Mouse (Mus musculus) midbrain, embryonic 15.5 days (tissue): ENCODE measurements around the gene Gas8. TPM values are rescaled to one million over a fixed set of nuclear protein-coding genes. Genes with fewer than 3 reads are reported as not detected.

ENCODE experiments used
- ATAC-seq: fragments of 200-750 bp; cut with Nextera tagmentation; replicated peaks from 2 replicates; pipeline ENCODE4 v1.8.0; 2017; ENCODE audit warnings: moderate TSS enrichment
- H3K27ac ChIP-seq: fragments of 300-500 bp; sonication (generic); 2 replicates; pipeline ENCODE4 v1.5.1; 2015; ENCODE audit warnings: mild to moderate bottlenecking, inconsistent platforms
- H3K27me3 ChIP-seq: fragments of 300-500 bp; sonication (generic); replicated peaks from 2 replicates; pipeline ENCODE4 v1.6.1; 2015; ENCODE audit warnings: inconsistent platforms
- H3K36me3 ChIP-seq: fragments of 300-500 bp; sonication (generic); replicated peaks from 2 replicates; pipeline ENCODE4 v1.6.1; 2015; ENCODE audit warnings: inconsistent platforms
- H3K4me1 ChIP-seq: fragments of 300-500 bp; sonication (generic); 2 replicates; pipeline ENCODE4 v1.6.1; 2015; ENCODE audit warnings: inconsistent platforms
- H3K4me2 ChIP-seq: fragments of 300-500 bp; sonication (generic); 2 replicates; pipeline ENCODE4 v1.6.1; 2015; ENCODE audit warnings: inconsistent platforms, mild to moderate bottlenecking, moderate library complexity
- H3K4me3 ChIP-seq: fragments of 300-500 bp; sonication (generic); 2 replicates; pipeline ENCODE4 v1.5.1; 2015; ENCODE audit warnings: mild to moderate bottlenecking, inconsistent platforms
- H3K9ac ChIP-seq: fragments of 300-500 bp; sonication (generic); 2 replicates; pipeline ENCODE4 v1.6.1; 2015; ENCODE audit warnings: mild to moderate bottlenecking, inconsistent platforms
- H3K9me3 ChIP-seq: fragments of 300-500 bp; sonication (generic); 2 replicates; pipeline ENCODE4 v1.6.1; 2016; ENCODE audit warnings: inconsistent platforms
- WGBS: fragments of 180-500 bp; shearing (Covaris S2); methylation state at CpG from one replicate; pipeline ENCODE4 v1.1.7; 2015; ENCODE audit warnings: mixed read lengths; 5-methylcytosine and 5-hydroxymethylcytosine counted together
- polyA plus RNA-seq: library from polyadenylated mRNA; unstranded; fragments of >200 nt; fragmentation: Nextera tagmentation; extraction: Ambion mirVana; gene quantifications from 2 replicates; pipeline ENCODE4 v1.2.1, GENCODE M21; 2015

Gas8 gene
- polyA plus RNA-seq, 1 experiment from 2014 or later, result 44.4 TPM

DNA sequence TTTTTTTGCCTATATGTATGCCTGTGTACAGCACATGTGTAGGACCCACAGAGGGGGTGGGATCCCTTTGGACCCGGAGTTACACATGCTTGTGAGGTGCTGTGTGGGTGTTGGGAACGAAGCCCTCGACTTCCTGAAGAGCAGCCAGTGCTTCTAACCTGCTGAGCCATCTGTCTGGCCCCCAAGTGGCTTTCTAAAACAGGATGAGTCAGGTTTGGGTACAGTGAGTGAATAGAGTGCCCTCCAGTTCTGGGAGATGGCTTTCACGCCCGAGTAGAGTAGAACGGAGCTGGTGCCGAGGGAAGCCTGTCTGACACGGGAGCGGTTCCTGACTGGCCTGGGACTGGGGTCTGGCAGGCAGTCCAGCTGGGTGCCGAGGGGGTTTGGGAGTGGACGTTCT, 19.1 kb upstream of the Gas8 start:
- 94% methylated on average over 11 of the region's 11 CpGs for WGBS
- ATAC-seq, result no peak
- no peak overlapping the region for H3K4me2 ChIP-seq

DNA sequence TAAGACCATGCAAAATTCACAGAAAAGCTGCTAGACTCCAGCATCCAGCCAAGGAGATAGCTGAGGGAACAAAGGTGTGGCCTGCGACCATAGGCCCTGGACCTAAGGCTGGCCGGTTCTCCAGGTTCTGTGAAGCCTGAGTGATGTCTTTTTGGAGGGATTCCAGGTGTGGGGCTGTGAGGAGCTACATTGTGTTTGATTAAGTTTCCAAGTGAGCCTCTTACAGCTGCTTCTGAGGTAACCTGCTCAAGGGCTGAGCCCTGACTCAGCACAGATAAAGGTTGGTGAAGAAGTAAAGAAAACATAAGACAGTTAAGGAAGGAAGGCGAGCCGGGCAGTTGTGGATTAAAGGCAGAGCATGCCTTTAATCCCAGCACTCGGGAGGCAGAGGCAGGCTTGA, 16.4 kb upstream of the Gas8 start:
- Histone ChIP-seq H3K27ac (no peak overlapping the region), H3K4me1 (no peaks in the 10 kb centered on the region), H3K9ac (no peak overlapping the region), H3K9me3 (no peaks in the 10 kb centered on the region), H3K4me2 (no peak overlapping the region), H3K27me3 (no peaks in the 10 kb centered on the region), H3K4me3 (no peak overlapping the region), H3K36me3 (peaks cover 73% of the 10 kb centered on the region)
- ATAC-seq, result no peak
- WGBS, result 96% methylated on average over 5 of the region's 5 CpGs

More for the DNA sequence above, 19.1 kb upstream of the Gas8 start:
- Histone ChIP-seq H3K9ac (no peak overlapping the region), H3K36me3 (peaks cover 73% of the 10 kb centered on the region), H3K4me1 (no peaks in the 10 kb centered on the region), H3K9me3 (no peaks in the 10 kb centered on the region), H3K4me3 (no peak overlapping the region), H3K27me3 (no peaks in the 10 kb centered on the region), H3K27ac (no peak overlapping the region)

- Histone ChIP-seq H3K4me3 (no peak overlapping the region), H3K27ac (no peak overlapping the region), H3K4me1 (no peaks in the 10 kb centered on the region), H3K9ac (no peak overlapping the region), H3K9me3 (no peaks in the 10 kb centered on the region), H3K27me3 (no peaks in the 10 kb centered on the region), H3K4me2 (no peak overlapping the region), H3K36me3 (peaks cover 82% of the 10 kb centered on the region)
- 0 out of 2 replicates have a peak, but pooled peaks have one; percentile 10 for ATAC-seq
- 98% methylated on average over 6 of the region's 6 CpGs for WGBS
These were observed 14.7 kb upstream of the Gas8 start for GRCm38 (mm10) chr8:123503801-123504467.

GRCm38 (mm10) chr8:123504591-123505195, 13.9 kb upstream of the Gas8 start:
- Histone ChIP-seq H3K27ac (0 out of 2 replicates have a peak overlapping the region, but pooled peaks have one; percentile 11), H3K36me3 (peaks cover 86% of the 10 kb centered on the region), H3K9ac (no peak overlapping the region), H3K4me1 (no peaks in the 10 kb centered on the region), H3K4me3 (no peak overlapping the region), H3K4me2 (no peak overlapping the region), H3K27me3 (no peaks in the 10 kb centered on the region), H3K9me3 (no peaks in the 10 kb centered on the region)
- 0 out of 2 replicates have a peak, but pooled peaks have one; percentile 7 for ATAC-seq
- 90% methylated on average over 9 of the region's 9 CpGs for WGBS

- Histone ChIP-seq H3K4me1 (no peaks in the 10 kb centered on the region), H3K4me3 (no peak overlapping the region), H3K27me3 (no peaks in the 10 kb centered on the region), H3K4me2 (no peak overlapping the region), H3K27ac (no peak overlapping the region), H3K9me3 (no peaks in the 10 kb centered on the region), H3K9ac (no peak overlapping the region), H3K36me3 (peaks cover 83% of the 10 kb centered on the region)
- 81% methylated on average over 4 of the region's 4 CpGs for WGBS
- no peak for ATAC-seq
These were observed 13.4 kb upstream of the Gas8 start for GRCm38 (mm10) chr8:123505267-123505666.

- H3K27me3 ChIP-seq, result no peaks in the 10 kb centered on the region
- ATAC-seq, result no peak
- H3K36me3 ChIP-seq, result peaks cover 83% of the 10 kb centered on the region
- no peaks in the 10 kb centered on the region for H3K4me1 ChIP-seq
- no peaks in the 10 kb centered on the region for H3K9me3 ChIP-seq
- 83% methylated on average over 9 of the region's 9 CpGs for WGBS
- H3K27ac ChIP-seq, result no peak overlapping the region
- H3K4me3 ChIP-seq, result no peak overlapping the region
- no peak overlapping the region for H3K9ac ChIP-seq
- H3K4me2 ChIP-seq, result no peak overlapping the region
These were observed 12.9 kb upstream of the Gas8 start for GRCm38 (mm10) chr8:123505695-123506094.

GRCm38 (mm10) chr8:123507153-123507552, 11.5 kb upstream of the Gas8 start:
- 93% methylated on average over 5 of the region's 5 CpGs for WGBS
- ATAC-seq, result no peak
- H3K36me3 ChIP-seq, result peaks cover 71% of the 10 kb centered on the region
- H3K27me3 ChIP-seq, result no peaks in the 10 kb centered on the region
- no peaks in the 10 kb centered on the region for H3K4me1 ChIP-seq
- H3K4me3 ChIP-seq, result no peak overlapping the region
- H3K9me3 ChIP-seq, result no peaks in the 10 kb centered on the region
- no peak overlapping the region for H3K27ac ChIP-seq
- H3K9ac ChIP-seq, result no peak overlapping the region
- no peak overlapping the region for H3K4me2 ChIP-seq

DNA sequence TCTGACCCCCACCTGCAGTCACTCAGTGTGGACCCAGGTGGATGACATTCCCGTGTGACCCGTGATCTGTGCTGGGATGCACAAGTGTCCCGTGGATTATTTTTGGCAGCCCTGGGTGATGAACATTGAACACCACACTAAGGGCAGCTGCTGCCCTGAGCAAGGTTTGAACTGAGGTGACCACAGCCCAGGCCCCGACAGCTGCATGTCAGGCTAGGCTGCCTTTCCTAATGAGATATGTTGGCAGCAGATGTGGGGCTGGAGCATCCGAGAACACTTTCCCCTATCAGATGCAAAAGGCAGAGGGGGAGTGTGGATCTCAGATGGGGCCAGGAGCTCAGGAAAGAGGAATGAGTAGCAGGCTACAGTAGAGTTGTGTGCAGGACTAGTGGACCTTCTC, 7.8 kb upstream of the Gas8 start:
- ATAC-seq, result no peak
- Histone ChIP-seq H3K4me3 (no peak overlapping the region), H3K9me3 (no peaks in the 10 kb centered on the region), H3K4me2 (no peak overlapping the region), H3K27me3 (no peaks in the 10 kb centered on the region), H3K4me1 (peaks cover 26% of the 10 kb centered on the region), H3K27ac (no peak overlapping the region), H3K9ac (no peak overlapping the region), H3K36me3 (peaks cover 34% of the 10 kb centered on the region)
- WGBS, result 76% methylated on average over 5 of the region's 5 CpGs

DNA sequence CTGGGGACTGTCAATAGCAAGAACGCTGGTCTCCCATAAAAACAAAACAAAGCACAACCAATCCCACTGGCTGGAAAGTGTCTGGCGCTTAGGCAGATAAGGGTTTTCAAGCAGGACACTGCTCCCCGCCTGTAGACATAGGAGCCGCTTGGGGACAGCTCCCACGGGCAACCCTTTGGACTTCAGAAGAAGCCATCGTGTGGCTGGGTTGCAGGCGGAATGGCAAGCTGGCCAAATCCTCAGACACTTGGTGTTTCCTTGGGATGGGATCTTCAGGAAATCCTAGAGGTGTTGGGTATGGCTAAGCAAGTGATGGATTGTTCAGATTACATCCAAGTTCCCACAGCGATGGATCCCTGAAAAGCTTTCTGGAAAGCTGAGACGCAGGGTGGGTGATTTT, 4.5 kb upstream of the Gas8 start:
- ATAC-seq, result no peak
- Histone ChIP-seq H3K27ac (peak overlapping the region; percentile 96), H3K9me3 (no peaks in the 10 kb centered on the region), H3K4me2 (peak overlapping the region; percentile 86), H3K36me3 (peaks cover 5% of the 10 kb centered on the region), H3K4me3 (peak overlapping the region; percentile 99), H3K27me3 (no peaks in the 10 kb centered on the region), H3K4me1 (peaks cover 33% of the 10 kb centered on the region), H3K9ac (peak overlapping the region; percentile 92)
- WGBS, result 2% methylated on average over 9 of the region's 9 CpGs

- H3K4me2 ChIP-seq, result peak within 1 kb of the TSS; percentile 86
- no peaks in the 10 kb centered on the region for H3K27me3 ChIP-seq
- WGBS, result under 1% methylated on average over 61 of the region's 63 CpGs
- peak within 1 kb of the TSS; percentile 96 for H3K27ac ChIP-seq
- H3K4me1 ChIP-seq, result peaks cover 41% of the 10 kb centered on the region
- peak within 1 kb of the TSS; percentile 92 for H3K9ac ChIP-seq
- ATAC-seq, result peak; percentile 72
- peak within 1 kb of the TSS; percentile 99 for H3K4me3 ChIP-seq
- no peaks in the 10 kb centered on the region for H3K9me3 ChIP-seq
- H3K36me3 ChIP-seq, result no peaks in the 10 kb centered on the region
These were observed 3.7 kb upstream of the Gas8 start, which contains the start of gene Dbndd1 for GRCm38 (mm10) chr8:123514781-123515539. Dbndd1 (minus strand) TSS chr8:123515463.

- WGBS, result under 1% methylated on average over 11 of the region's 11 CpGs
- Histone ChIP-seq H3K27ac (peak overlapping the region; percentile 96), H3K36me3 (no peaks in the 10 kb centered on the region)
These were observed 3.1 kb upstream of the Gas8 start for GRCm38 (mm10) chr8:123515540-123515897.

GRCm38 (mm10) chr8:123516596-123516995, 2.0 kb upstream of the Gas8 start:
- Histone ChIP-seq H3K27ac (no peak overlapping the region), H3K4me1 (peaks cover 41% of the 10 kb centered on the region), H3K9ac (no peak overlapping the region), H3K4me3 (no peak overlapping the region), H3K4me2 (no peak overlapping the region), H3K9me3 (no peaks in the 10 kb centered on the region), H3K36me3 (no peaks in the 10 kb centered on the region; the same call in 1 of the 2 replicates), H3K27me3 (no peaks in the 10 kb centered on the region)
- WGBS, result 33% methylated on average over 2 of the region's 2 CpGs
- ATAC-seq, result no peak

More at GRCm38 (mm10) chr8:123515540-123515897, 3.1 kb upstream of the Gas8 start:
- no peak for ATAC-seq
- Histone ChIP-seq H3K9me3 (no peaks in the 10 kb centered on the region), H3K9ac (peak overlapping the region; percentile 42), H3K4me2 (peak overlapping the region; percentile 86), H3K27me3 (no peaks in the 10 kb centered on the region), H3K4me3 (peak overlapping the region; percentile 99), H3K4me1 (peaks cover 41% of the 10 kb centered on the region)
